Mouse (Mus musculus) left cerebral cortex, adult 8-10 months (tissue): ENCODE measurements at regions not wholly inside any gene's neighbourhood (a gene's known extent, or its start where the extent isn't known, plus 50 kb on each side); places are given as distances from the start of the nearest gene placed in this dataset.

Source experiments
- DNase-seq, 2 experiments: peaks; one replicate each; pipeline ENCODE4 v3.0.0; 2022; ENCODE audit warnings: low spot score in 2 of 2

DNA sequence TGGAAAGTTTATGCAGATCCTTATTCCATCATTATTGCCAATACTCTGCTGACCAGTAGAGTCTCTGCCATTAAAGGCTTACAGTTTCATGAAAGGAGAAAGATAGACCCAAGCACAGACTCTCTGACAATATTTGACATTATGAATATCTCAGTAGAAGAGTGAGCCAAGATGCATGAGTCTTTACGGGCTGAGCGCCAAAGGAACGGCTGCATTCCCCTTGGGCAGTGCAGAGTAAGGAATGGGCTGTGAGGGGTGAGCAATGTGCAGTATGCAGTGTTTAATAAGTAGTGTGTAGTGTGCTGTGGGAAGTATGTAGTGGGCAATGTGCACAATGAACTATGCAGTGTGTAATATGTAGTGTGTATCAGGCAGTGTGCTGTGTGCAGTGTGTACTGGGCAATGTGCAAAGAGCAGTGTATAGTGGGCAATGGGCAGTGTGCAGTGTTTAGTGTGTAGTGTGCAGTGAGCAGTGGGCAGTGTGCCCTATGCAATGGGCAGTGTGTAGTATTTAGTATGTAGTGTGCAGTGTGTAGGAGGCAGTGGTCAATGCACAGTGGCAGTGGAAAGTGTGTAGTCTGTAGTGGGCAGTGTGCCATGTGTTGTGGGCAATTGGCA lies 671.8 kb downstream of the 5730522E02Rik start:
- DNase-seq: no peak

- no peak for DNase-seq
These were observed 674.5 kb downstream of the 5730522E02Rik start for GRCm38 (mm10) chr11:25536069-25536468.

GRCm38 (mm10) chr11:25533081-25533480 lies 677.5 kb downstream of the 5730522E02Rik start:
- no peak for DNase-seq

DNA sequence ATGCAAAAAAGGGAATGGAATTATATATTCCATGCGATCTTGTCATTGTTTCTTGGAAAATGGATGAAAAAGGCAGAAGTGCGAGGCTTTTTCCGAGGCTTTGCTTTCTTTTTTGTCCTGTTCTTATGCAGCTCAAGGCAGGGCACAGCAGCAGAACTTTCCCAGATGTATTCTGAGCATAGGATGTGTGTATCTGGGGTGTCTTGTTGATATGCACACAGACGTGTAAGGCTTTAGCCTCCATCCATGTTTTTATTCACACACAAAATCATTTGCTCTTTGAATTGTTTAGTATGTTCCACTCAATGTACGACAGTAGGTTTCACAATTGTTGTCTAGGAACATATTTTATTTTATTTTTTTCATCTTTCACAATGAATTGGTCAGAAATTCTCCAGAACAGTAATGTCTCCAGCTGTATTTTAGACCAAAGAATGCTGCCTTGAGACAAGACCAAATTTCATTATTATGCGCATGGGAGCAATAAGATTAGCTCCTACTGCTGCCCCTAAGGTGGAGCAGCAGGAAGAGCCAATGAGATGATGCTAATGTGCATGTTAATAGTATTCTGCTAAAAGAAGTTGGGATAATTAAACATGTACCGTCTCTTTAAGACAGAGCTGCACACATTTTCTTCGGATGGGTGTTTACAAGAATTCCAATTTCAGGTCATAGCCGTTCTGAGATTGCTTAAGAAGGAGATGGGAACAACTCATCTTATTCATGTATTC lies 678.7 kb downstream of the 5730522E02Rik start:
- DNase-seq: no peak

DNA sequence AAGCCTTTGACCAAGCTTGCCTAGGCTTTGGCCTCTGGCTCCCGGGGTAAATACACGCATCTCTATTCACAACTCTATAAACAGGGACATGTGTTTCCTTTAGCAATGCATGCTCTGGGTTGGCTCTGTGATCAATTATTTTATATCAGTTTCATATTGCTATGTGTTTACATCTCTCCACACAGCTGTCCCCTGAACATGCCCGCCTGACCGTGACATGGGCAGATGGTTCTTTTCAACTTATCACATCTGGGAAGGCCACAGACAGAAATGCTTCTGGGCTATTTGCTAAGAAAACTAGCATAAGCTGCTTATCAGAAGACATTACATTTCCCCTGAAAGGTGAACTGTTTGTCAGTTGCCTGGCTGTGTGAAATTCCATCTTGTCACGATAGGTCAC lies 682.5 kb downstream of the 5730522E02Rik start:
- no peak for DNase-seq

DNA sequence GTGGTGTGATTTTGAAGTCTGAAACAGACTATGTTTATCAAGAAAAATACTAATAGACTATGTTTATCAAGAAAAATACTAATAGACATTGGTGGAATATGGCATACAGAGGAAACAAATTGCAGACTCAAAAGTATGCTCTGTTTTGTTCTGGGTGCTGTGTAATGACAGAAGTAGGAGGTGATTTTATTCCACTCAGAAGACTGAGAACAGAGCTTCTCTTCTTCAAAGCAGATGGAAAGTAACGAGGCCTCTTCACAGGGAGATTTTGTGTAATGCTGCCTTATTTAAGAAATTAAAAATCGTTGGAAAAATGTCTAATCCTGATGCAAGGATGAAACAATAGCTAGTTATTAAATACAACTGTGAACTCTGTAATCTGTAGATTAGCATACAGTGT lies 691.7 kb downstream of the 5730522E02Rik start:
- no peak for DNase-seq

GRCm38 (mm10) chr11:25518131-25518530 lies 692.4 kb downstream of the 5730522E02Rik start:
- no peak for DNase-seq

DNA sequence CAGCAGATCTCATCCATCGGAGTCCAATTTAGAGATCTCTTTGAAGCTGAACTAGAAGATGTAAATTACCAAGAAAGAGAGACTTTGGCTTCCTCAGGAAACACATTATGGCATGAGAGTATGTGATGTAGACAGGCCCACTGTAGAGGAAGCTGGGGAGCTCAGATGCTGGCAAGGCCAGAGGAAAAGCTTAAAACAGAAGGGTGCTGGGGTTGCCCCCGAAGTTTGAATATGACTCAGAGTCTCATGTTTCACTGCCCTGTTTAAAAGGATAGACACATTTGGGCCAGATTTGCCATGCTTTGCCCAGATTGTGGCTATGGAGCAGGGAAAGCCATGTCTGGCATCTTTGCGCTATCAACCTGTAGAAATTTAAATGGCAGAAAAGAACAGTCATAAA lies 705.1 kb downstream of the 5730522E02Rik start:
- no peak for DNase-seq

- DNase-seq: no peak
These were observed 736.7 kb downstream of the 5730522E02Rik start for GRCm38 (mm10) chr11:25473682-25474365.

GRCm38 (mm10) chr11:25469819-25470218 lies 740.7 kb downstream of the 5730522E02Rik start:
- no peak for DNase-seq

- DNase-seq: no peak
These were observed 773.4 kb downstream of the 5730522E02Rik start for GRCm38 (mm10) chr11:25437206-25437605.

DNA sequence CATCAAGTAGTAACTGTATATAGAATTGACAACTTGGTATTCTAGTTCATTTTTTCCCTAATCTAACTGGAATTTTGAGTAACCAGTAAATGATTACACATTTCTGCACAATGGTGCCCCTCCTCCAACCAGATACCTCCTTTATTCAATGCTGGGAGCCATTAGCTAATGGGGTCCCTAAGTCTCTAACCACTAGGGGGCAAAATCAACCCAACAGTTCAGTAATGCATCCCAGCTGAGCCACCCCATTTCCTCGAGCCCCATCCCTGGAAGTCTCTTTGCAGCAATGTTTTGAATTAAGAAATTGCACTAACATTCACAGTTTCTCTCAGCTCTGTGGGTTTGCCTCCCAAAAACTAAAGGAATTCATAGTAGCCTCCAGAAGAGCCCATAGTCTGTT lies 774.9 kb downstream of the 5730522E02Rik start:
- no peak for DNase-seq

DNA sequence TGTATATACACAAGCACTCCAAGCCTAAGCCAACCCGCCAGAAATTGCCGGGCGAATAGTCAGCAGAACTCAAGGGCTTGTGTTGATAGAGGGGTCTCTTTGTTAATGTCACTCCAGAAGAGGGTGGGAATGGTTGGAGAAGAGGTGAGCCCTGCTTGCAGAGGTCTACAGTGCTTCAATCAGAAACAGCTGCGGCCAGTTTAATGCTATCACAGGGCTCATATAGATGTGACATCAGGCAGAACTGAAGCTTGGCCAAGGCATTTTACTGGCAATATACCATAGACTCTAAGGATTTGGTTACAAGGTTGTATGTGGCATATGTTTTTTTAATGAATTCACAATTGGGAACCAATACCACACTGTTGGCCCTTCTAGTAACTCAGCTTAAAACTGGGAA lies 787.4 kb downstream of the 5730522E02Rik start:
- DNase-seq: no peak

GRCm38 (mm10) chr11:25421486-25421885 lies 789.1 kb downstream of the 5730522E02Rik start:
- no peak for DNase-seq

GRCm38 (mm10) chr11:25410403-25411090 lies 800.0 kb downstream of the 5730522E02Rik start:
- no peak for DNase-seq

- no peak for DNase-seq
These were observed 818.9 kb downstream of the 5730522E02Rik start for GRCm38 (mm10) chr11:25391649-25392048.

DNA sequence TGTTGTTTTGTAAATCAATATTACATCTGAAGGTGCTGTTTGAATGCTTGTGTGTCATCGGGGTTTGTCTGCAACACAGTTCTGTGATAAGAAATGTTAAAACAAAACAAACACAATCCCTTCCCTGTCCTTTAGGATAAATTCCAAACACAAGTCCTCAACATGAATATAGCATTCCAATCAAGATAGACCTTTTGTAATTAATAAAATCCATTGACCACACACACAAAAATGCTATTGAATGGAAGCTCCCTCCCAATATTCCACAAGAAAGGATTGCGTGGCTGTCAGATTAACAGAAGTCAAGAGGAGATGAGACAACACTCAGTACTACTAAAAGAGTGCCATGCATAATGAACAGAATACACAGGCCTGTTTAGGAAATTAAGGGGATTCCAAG lies 843.5 kb downstream of the 5730522E02Rik start:
- no peak for DNase-seq

GRCm38 (mm10) chr11:25365433-25365832 lies 845.1 kb downstream of the 5730522E02Rik start:
- DNase-seq: no peak

- DNase-seq: no peak
These were observed 850.8 kb downstream of the 5730522E02Rik start for GRCm38 (mm10) chr11:25359723-25360122.

GRCm38 (mm10) chr11:25357717-25358411 lies 852.7 kb downstream of the 5730522E02Rik start:
- peak in 1 of 2 experiments; percentile 45 for DNase-seq
